Mouse (Mus musculus): Measurements from ENCODE around the gene Pi16. TPM values are rescaled to one million over a fixed set of nuclear protein-coding genes. Genes with fewer than 3 reads are reported as not detected.
"Not testable (repeated sequence)": the region's sequence is repeated elsewhere in the genome, so short reads cannot be mapped to it uniquely, and the experiment has no call there.

The Pi16 gene
- total RNA-seq (2015) (3.5 and 4.8 TPM in 2 replicates), total RNA-seq (2017) (5.8 and 8.5 TPM in 2 replicates)

DNA sequence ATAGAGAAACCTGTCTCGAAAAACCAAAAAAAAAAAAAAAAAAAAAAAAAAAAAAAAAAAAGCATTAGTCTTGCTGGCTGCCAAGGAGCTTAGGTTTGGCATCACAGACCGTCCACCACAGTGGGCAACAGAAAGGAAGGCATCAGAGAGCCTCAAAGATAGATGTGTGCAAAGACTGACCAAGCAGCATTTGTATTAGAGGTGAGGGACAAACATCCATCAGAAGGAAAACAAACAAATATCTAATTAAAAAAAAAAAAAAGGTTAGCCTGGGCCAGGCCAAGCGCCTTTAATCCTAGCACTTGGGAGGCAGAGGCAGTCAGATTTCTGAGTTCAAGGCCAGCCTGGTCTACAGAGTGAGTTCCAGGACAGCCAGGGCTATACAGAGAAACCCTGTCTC is at the start of gene Pi16:
Gene Pi16 (plus strand): TSS at position 301 of the 400 bp plus-strand sequence.
- not testable (repeated sequence) for ATAC-seq (replicated peaks; ENCODE audit: poor library complexity)

GRCm38 (mm10) chr17:29267931-29268681 is 49.4 kb upstream of the Pi16 start:
- ATAC-seq (replicated peaks; ENCODE audit: poor library complexity) = no peak

- peak; percentile 89 for ATAC-seq (replicated peaks; ENCODE audit: poor library complexity)
Measured at GRCm38 (mm10) chr17:29268682-29269348, 48.7 kb upstream of the Pi16 start, which contains the start of gene BC004004. BC004004 (plus strand) TSS chr17:29268788.

GRCm38 (mm10) chr17:29269349-29269706 is 48.2 kb upstream of the Pi16 start:
- ATAC-seq (replicated peaks; ENCODE audit: poor library complexity) = no peak

- ATAC-seq (replicated peaks; ENCODE audit: poor library complexity) = no peak
Measured at GRCm38 (mm10) chr17:29270148-29270698, 47.3 kb upstream of the Pi16 start.

GRCm38 (mm10) chr17:29273156-29273555 is 44.3 kb upstream of the Pi16 start:
- ATAC-seq (replicated peaks; ENCODE audit: poor library complexity) = no peak

DNA sequence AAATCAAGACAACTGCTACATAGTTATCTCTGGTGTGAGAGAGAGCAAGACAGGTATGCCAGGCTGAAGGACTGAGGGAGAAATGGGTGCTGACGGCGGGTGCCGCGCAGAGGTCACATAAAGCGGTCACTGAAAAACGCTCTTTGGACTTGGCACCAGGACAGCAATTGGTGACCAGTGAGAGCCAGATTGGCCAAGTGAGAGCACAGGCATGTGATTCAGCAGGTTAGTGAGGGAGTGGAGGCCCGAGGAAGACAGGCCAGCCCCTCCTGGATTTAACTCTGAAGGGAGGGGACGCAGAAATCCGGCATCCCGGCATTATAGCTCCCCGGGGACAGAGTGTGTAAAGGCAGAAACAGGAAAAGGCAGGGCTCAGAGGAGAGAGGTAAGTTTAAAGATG is 43.6 kb upstream of the Pi16 start:
- ATAC-seq (replicated peaks; ENCODE audit: poor library complexity) = no peak

DNA sequence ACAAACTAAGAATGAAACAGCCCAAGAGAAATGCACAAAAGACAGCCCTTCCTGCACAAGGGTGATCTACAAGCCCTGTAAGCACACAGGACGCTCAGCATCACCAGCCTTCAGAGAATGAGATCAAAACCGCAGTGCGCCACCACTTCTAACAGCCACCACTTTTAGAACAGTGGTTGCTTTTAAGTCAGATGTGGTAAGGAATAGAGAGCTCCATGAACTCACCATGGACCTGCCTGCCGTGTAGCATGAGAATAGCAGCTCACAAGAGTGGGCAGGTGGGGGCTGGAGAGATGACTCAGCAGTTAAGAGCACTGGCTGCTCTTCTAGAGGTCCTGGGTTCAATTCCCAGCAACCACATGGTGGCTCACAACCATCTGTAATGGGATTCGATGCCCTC is 37.1 kb upstream of the Pi16 start:
- no peak for ATAC-seq (replicated peaks; ENCODE audit: poor library complexity)

- ATAC-seq (replicated peaks; ENCODE audit: poor library complexity) = no peak
Measured at GRCm38 (mm10) chr17:29281541-29281940, 35.9 kb upstream of the Pi16 start.

- no peak for ATAC-seq (replicated peaks; ENCODE audit: poor library complexity)
Measured at GRCm38 (mm10) chr17:29282216-29282952, 35.1 kb upstream of the Pi16 start.

DNA sequence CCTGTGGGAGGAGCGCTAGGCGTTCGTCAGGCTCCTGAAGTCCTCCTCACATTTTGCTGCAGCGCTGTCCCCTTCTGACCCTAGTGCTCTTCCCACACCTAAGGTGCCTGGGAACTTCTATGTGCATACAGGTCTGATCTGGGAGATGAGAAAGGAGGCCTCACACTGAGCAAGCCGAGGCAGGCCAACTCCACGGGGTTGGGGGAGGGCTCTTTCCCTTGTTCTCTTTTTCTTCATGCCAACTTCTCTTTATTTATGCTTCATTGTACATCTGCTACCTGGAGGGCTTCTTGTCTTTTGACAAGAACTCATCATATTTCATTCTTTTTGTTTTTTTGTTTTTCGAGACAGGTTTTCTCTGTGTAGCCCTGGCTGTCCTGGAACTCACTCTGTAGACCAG is 25.7 kb upstream of the Pi16 start:
- ATAC-seq (replicated peaks; ENCODE audit: poor library complexity) = no peak

DNA sequence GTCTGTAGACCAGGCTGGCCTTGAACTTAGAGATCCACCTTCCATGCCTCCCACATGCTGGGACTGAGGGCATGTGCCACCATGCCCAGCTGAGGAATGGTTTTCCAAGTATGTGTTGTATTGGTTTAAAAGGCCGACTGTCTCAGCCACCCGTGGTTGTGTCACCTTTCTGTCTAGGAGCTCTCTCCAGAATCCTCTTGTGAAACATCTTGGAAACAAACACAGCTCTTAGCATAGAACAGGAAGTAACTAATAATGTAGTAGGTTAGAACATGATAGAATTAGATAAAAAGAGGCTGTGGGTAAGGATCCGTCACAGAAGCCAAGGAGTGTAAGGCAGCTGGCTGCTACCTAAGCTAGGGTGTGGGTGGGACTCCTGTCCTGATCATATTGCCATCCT is 24.5 kb upstream of the Pi16 start:
- ATAC-seq (replicated peaks; ENCODE audit: poor library complexity) = no peak

DNA sequence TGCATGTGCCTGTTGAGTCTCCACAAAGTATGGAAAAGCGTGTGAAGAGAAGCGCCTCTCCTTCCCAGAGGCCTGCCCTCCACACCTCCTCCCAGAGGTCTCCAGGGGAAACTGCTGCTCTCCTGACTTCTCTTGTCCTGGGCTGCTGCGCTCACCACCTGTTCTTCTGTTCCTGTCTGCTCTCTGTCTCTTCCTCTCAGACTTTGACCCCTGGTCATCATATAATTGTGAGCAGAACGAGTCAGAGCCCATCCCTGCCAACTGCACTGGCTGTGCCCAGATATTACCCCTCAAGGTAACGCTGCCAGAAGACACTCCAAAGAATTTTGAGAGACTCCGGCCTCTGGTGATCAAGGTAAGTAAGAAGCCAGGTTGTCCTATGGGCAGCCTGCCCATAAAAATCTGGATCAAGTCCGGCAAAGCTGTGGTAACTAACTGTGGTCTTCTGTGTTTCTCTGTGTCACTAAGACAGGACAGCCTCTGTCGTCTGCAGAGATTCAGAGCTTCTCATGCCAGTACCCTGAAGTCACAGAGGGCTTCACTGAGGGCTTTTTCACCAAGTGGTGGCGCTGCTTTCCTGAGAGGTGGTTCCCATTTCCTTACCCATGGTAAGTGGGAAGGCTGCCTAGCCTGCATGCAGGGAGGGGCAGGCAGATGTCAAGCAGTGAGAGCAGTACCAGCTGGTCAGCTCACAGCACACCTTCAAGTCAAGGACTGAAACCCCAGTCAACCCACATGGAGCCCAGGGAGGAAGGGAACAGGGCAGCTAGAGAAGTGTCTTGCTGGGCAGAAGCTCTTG is 23.5 kb upstream of the Pi16 start:
- ATAC-seq (replicated peaks; ENCODE audit: poor library complexity) = no peak

DNA sequence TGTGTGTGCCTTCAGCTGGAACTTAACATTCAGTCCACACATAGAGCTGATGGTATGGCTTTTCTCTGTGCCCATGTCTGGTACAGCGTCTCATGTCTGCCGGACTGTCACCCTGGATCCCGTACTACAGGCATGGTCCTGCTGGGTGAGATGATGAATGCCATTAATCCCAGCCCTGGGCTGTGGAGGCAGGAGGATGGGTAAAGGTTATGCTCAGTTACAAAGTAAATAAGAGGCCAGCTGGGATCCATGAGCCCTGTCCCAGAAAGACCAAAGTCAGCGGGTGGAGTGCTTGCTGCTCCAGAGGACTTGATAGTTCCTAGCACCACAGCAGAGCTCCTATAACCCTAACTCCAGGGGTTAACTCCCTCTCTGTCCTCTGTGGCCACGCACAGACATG is 21.6 kb upstream of the Pi16 start:
- no peak for ATAC-seq (replicated peaks; ENCODE audit: poor library complexity)

GRCm38 (mm10) chr17:29297321-29297720 is 20.2 kb upstream of the Pi16 start:
- ATAC-seq (replicated peaks; ENCODE audit: poor library complexity) = no peak

GRCm38 (mm10) chr17:29297813-29298212 is 19.7 kb upstream of the Pi16 start:
- ATAC-seq (replicated peaks; ENCODE audit: poor library complexity) = no peak

- ATAC-seq (replicated peaks; ENCODE audit: poor library complexity) = no peak
Measured at GRCm38 (mm10) chr17:29299282-29299681, 18.2 kb upstream of the Pi16 start.

DNA sequence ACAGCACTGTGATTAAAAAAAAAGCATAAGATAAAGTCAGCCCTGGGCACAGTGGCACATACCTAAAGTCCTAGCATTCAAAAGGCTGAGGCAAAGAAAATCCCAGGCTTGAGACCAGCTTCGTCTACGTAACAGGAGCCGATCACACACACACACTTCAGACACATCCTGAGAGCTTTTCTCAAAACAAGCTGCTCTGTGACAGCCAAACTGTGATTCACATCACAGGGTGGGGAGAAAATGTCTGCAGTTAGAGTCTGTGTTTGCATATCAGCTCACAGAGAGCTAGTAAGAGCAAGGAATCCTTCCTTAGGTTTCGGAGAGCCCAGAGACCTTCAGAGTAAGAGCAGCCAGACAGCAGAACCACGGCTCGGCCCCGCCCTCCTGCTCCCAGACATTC is 16.6 kb upstream of the Pi16 start:
- ATAC-seq (replicated peaks; ENCODE audit: poor library complexity) = no peak

DNA sequence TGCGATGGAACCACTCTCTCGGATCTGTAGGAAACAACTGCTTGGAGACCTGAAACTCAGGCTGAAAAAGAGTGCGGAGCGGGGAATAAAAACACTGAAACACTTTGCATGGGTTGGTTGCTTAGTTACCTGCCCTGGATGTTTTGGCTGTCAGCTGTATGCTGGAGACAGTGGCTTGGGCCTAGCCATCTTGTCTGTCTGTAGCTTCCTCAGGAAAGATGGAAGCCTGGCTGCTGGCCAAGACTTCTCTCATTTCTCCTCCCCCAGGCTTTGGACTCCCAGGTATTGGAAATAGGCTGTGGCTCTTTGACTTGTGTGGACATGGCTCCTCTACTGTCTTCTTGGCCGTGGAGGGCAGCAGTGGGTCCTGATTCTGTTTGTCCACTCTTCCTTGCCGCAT is 16.1 kb upstream of the Pi16 start:
- ATAC-seq (replicated peaks; ENCODE audit: poor library complexity) = no peak

GRCm38 (mm10) chr17:29302149-29302548 is 15.3 kb upstream of the Pi16 start:
- no peak for ATAC-seq (replicated peaks; ENCODE audit: poor library complexity)

DNA sequence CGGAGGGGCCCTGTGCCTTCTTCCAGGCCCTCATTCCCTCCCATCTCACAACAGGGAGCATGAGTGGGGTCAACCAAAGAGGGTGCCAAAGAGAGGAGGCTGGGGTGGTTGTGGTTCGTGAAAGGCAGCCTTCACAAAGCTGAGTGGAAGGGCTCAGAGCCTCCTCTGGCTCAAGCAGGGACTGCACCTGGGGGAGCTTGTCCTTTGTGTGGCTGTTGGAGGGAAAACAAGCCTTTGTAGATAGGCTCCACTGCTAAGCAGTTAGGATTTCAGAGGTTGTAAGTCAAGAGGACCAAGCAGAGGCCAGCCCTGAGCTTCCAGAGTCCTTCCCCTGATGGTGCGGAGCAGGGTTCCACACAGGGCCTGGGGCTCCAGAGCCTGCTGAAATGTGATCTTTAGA is 14.4 kb upstream of the Pi16 start:
- 0 out of 2 replicates have a peak, but pooled peaks have one; percentile 43 for ATAC-seq (replicated peaks; ENCODE audit: poor library complexity)

All from megakaryocyte progenitor cell, adult 5-6 weeks (primary cell).